Mouse (Mus musculus): ENCODE results near the gene Pnliprp2. TPM values are rescaled to one million over a fixed set of nuclear protein-coding genes. Genes with fewer than 3 reads are reported as not detected.

The Pnliprp2 gene
- polyA plus RNA-seq, 1 experiment from 2014 or later = 0.36 TPM

DNA sequence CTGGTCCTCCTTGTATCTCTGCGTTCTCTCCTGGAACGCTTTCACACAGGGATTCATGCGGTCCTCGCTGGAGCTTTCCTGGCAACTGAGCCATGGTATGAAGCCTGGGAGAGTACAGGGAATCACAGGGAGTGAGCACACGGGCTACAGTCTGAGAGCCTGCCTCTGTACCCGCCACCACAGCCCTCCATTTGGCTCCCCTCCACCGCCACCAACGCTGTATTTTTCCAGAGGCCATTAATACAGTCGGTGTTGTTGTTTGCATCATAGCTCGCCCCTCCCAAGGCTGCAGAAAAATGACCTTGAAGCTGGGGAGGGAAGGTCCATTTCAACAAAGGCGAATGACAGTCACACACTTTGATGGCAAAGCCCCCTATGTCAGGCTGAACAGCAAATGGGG is 29.7 kb downstream of the Pnliprp2 start:
- no peak overlapping the region for H3K27ac ChIP-seq
- H3K4me3 ChIP-seq (replicated peaks; ENCODE audit: low read depth, low read length) = no peak overlapping the region
- no peak for TF ChIP-seq CTCF (IDR thresholded peaks at IDR 0.05; ENCODE audit: low read depth)
- no peaks in the 10 kb centered on the region for H3K9me3 ChIP-seq (replicated peaks; ENCODE audit: low read length)
- no peak overlapping the region for H3K4me2 ChIP-seq (ENCODE audit: low read length)
- 67% methylated on average over 11 of the region's 11 CpGs for WGBS
- H3K27me3 ChIP-seq (ENCODE audit: insufficient read depth, low read length) = no peaks in the 10 kb centered on the region
- no peaks in the 10 kb centered on the region for H3K4me1 ChIP-seq (replicated peaks; ENCODE audit: insufficient read depth, low read length)
- no peaks in the 10 kb centered on the region for H3K36me3 ChIP-seq (ENCODE audit: insufficient read depth, low read length)
- ATAC-seq (replicated peaks; ENCODE audit: low FRiP score, low read depth) (no peak), DNase-seq (ENCODE audit: low spot score) (no peak)
- no peak overlapping the region for H3K9ac ChIP-seq (ENCODE audit: low read depth, low read length)

DNA sequence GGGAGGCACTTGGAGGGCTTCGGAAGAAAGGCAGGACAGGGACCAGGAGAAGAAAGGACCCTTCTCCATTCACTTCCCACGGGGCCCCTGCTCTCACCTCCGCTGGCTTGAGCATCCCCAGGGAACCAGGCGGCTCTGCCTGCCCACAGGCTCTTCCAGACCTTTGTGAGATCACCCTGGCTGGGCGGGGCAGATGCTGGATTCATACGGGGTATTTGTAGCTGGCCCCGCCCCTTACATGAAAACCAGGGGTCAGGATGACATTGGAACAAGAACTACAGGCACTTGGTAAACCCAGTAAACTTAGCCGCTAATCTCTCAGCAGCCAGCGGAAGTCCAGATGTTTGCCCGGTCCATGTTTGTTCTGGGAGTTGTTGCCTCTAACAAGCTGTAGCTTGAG is 34.8 kb downstream of the Pnliprp2 start, which contains the start of gene 1700019N19Rik:
TSS of gene 1700019N19Rik (minus strand) at position 178 of the 400 bp plus-strand sequence.
- 56% methylated on average over 10 of the region's 10 CpGs for WGBS
- ATAC-seq (replicated peaks; ENCODE audit: low FRiP score, low read depth) = no peak
- Histone ChIP-seq H3K9me3 (replicated peaks; ENCODE audit: low read length) (no peaks in the 10 kb centered on the region), H3K36me3 (ENCODE audit: insufficient read depth, low read length) (0 out of 2 replicates have a peak, but pooled peaks cover 1% of the 10 kb centered on the region), H3K27me3 (ENCODE audit: insufficient read depth, low read length) (no peaks in the 10 kb centered on the region), H3K4me1 (replicated peaks; ENCODE audit: insufficient read depth, low read length) (no peaks in the 10 kb centered on the region), H3K4me2 (ENCODE audit: low read length) (no peak within 1 kb of the TSS), H3K9ac (ENCODE audit: low read depth, low read length) (no peak within 1 kb of the TSS), H3K4me3 (replicated peaks; ENCODE audit: low read depth, low read length) (no peak within 1 kb of the TSS), H3K27ac (no peak within 1 kb of the TSS)
- TF ChIP-seq CTCF (IDR thresholded peaks at IDR 0.05; ENCODE audit: low read depth) = no peak
- DNase-seq (ENCODE audit: low spot score) = no peak

DNA sequence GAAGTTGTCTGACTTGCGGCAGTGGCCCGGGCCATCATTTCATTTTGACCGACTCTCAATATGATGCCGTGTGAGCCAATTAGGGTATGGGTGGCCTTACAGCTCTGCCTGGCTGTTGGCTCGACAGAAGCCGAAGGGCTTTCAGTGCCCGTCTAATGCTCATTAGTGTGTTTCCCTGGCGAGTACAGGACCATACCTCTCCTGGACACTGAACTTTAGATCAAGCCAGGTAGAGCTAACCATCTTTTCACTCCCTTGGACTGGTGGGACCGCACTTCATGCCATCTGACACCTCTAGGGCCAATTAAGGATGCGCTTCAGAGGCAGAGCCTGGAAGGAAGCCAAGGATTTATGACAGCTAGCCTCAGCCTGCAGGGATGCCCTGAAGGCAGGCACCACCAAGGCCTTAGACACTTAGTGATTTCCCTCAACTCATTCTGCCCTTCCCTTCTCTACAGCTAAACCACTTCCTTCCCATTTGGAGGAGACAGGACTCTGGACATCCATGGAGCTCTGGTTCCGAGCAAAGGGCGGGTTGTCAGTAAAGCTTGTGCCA is 35.7 kb downstream of the Pnliprp2 start:
- Histone ChIP-seq H3K27ac (no peak overlapping the region), H3K4me2 (ENCODE audit: low read length) (no peak overlapping the region), H3K36me3 (ENCODE audit: insufficient read depth, low read length) (0 out of 2 replicates have a peak, but pooled peaks cover 10% of the 10 kb centered on the region), H3K4me3 (replicated peaks; ENCODE audit: low read depth, low read length) (no peak overlapping the region), H3K9me3 (replicated peaks; ENCODE audit: low read length) (no peaks in the 10 kb centered on the region), H3K4me1 (replicated peaks; ENCODE audit: insufficient read depth, low read length) (no peaks in the 10 kb centered on the region), H3K9ac (ENCODE audit: low read depth, low read length) (no peak overlapping the region), H3K27me3 (ENCODE audit: insufficient read depth, low read length) (no peaks in the 10 kb centered on the region)
- ATAC-seq (replicated peaks; ENCODE audit: low FRiP score, low read depth) = no peak
- no peak for TF ChIP-seq CTCF (IDR thresholded peaks at IDR 0.05; ENCODE audit: low read depth)
- 61% methylated on average over 12 of the region's 12 CpGs for WGBS
- no peak for DNase-seq (ENCODE audit: low spot score)

DNA sequence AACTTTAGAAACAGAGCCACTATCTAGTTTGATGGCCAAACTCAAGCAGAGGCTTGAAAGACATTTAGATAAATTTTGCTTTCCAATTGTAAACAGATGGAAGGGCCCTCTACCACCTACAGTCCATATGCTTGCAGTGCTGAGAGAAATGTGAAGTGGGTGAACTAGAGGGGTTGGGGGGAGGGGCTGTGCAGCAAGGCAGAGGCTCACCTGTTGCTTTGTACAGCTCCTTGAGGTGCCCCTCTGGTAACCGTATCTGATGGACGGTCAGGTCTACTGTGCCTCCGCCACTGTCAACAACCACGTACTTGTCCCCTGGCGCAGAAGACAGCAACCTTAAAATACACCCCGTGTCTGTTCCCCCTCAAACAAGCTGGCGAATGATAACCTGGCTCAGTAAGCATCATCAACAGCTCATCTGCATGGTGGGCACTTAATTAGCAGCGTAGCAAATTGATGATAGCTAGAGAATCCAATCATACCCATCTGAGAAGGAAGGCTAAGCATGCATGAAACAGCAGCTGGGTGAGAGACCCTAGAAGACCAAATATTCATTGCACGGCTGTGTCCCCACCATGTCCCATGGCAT is 45.8 kb downstream of the Pnliprp2 start:
- Histone ChIP-seq H3K4me2 (ENCODE audit: low read length) (no peak overlapping the region), H3K9ac (ENCODE audit: low read depth, low read length) (no peak overlapping the region), H3K27ac (no peak overlapping the region), H3K9me3 (replicated peaks; ENCODE audit: low read length) (no peaks in the 10 kb centered on the region), H3K4me3 (replicated peaks; ENCODE audit: low read depth, low read length) (no peak overlapping the region), H3K27me3 (ENCODE audit: insufficient read depth, low read length) (no peaks in the 10 kb centered on the region), H3K36me3 (ENCODE audit: insufficient read depth, low read length) (no peaks in the 10 kb centered on the region), H3K4me1 (replicated peaks; ENCODE audit: insufficient read depth, low read length) (no peaks in the 10 kb centered on the region)
- no peak for TF ChIP-seq CTCF (IDR thresholded peaks at IDR 0.05; ENCODE audit: low read depth)
- WGBS = 88% methylated on average over 9 of the region's 9 CpGs
- ATAC-seq (replicated peaks; ENCODE audit: low FRiP score, low read depth) = no peak
- no peak for DNase-seq (ENCODE audit: low spot score)

DNA sequence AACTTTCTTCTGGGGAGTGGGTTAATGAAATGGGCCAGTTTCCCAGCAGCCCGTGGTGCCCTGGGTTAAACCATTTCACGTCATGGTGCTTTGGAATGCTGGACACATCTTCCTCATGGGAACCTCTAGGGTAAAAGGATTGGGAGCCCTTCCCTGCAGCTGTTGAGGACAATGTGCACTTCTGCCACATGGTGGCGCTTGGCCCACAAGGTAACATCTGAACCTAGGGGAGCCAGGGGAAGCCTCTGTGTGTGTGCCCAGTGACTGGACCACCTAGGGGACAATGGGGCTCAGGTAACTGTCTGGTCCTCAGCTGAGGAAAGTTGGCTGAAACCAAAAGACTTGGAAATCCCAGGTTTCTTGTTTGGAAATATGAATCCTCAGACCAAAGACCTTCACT is 46.8 kb downstream of the Pnliprp2 start:
- Histone ChIP-seq H3K9me3 (replicated peaks; ENCODE audit: low read length) (no peaks in the 10 kb centered on the region), H3K4me1 (replicated peaks; ENCODE audit: insufficient read depth, low read length) (no peaks in the 10 kb centered on the region), H3K27me3 (ENCODE audit: insufficient read depth, low read length) (no peaks in the 10 kb centered on the region), H3K27ac (no peak overlapping the region), H3K36me3 (ENCODE audit: insufficient read depth, low read length) (no peaks in the 10 kb centered on the region), H3K4me3 (replicated peaks; ENCODE audit: low read depth, low read length) (no peak overlapping the region), H3K9ac (ENCODE audit: low read depth, low read length) (no peak overlapping the region), H3K4me2 (ENCODE audit: low read length) (no peak overlapping the region)
- WGBS = 6% methylated on average over 3 of the region's 3 CpGs
- ATAC-seq (replicated peaks; ENCODE audit: low FRiP score, low read depth) (peak; percentile 29; the same call in 1 of the 2 replicates), DNase-seq (ENCODE audit: low spot score) (peak; percentile 87)
- peak; percentile 93 for TF ChIP-seq CTCF (IDR thresholded peaks at IDR 0.05; ENCODE audit: low read depth)

DNA sequence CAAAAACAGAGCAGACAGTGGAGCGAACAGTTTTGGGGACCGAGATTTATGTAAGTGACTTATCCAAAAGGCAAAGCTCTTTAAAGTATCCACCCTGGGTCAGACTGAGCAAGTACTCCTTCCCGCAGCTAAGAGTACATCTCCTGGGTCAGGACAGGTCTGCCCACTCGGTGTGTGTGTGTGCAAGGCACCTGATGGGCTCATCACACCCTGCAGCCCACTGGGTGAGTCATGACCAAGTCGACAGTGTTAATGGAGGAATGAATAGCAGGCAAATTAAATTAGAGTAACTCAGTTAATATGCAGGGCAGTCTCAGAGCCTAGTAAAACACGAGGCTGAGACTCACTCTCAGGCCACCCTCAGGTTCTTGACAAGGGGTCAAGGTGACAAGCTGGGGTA is 49.3 kb downstream of the Pnliprp2 start:
- H3K9ac ChIP-seq (ENCODE audit: low read depth, low read length) = no peak overlapping the region
- no peak overlapping the region for H3K4me3 ChIP-seq (replicated peaks; ENCODE audit: low read depth, low read length)
- H3K9me3 ChIP-seq (replicated peaks; ENCODE audit: low read length) = no peaks in the 10 kb centered on the region
- WGBS = 82% methylated on average over 6 of the region's 6 CpGs
- H3K27me3 ChIP-seq (ENCODE audit: insufficient read depth, low read length) = no peaks in the 10 kb centered on the region
- TF ChIP-seq CTCF (IDR thresholded peaks at IDR 0.05; ENCODE audit: low read depth) = no peak
- no peak overlapping the region for H3K27ac ChIP-seq
- no peak overlapping the region for H3K4me2 ChIP-seq (ENCODE audit: low read length)
- DNase-seq (ENCODE audit: low spot score) (no peak), ATAC-seq (replicated peaks; ENCODE audit: low FRiP score, low read depth) (no peak)
- H3K4me1 ChIP-seq (replicated peaks; ENCODE audit: insufficient read depth, low read length) = no peaks in the 10 kb centered on the region
- H3K36me3 ChIP-seq (ENCODE audit: insufficient read depth, low read length) = no peaks in the 10 kb centered on the region

All from kidney, postnatal 0 days (tissue).